Comparison of ENCODE assay signal across 10 mouse cellular contexts in genomic region chr13:45637324-45637723, GRCm38 (mm10).
DNase-seq lines count a peak whose midpoint lies in the region; ATAC-seq and TF ChIP-seq lines count a peak whose summit lies in the region.
"Had no signal": no experiment of that assay in that cellular context is flagged by ENCODE, and none has a peak within 500 bp of the region (broad histone marks: within the 10 kb centered on the region; RNA-seq: fewer than 3 reads in every experiment).

No protein-coding gene starts in this region.

- no peak overlapping the region for H3K4me2 ChIP-seq in midbrain, embryonic 11.5 days
- H3K4me2 ChIP-seq in midbrain, embryonic 13.5 days (replicated peaks), result no peak overlapping the region
- H3K4me2 ChIP-seq: heart, embryonic 15.5 days had no signal

- TF ChIP-seq CTCF in bone marrow, adult 2 months (IDR thresholded peaks at IDR 0.05; ENCODE audit: control insufficient read depth, insufficient read depth, low read length), result peak; percentile 44

- H3K4me1 ChIP-seq in midbrain, embryonic 11.5 days (ENCODE audit: control insufficient read depth, insufficient read depth, low read length), result no peaks in the 10 kb centered on the region
- no peaks in the 10 kb centered on the region for H3K4me1 ChIP-seq in midbrain, embryonic 13.5 days (replicated peaks)
- H3K4me1 ChIP-seq in bone marrow, adult 2 months (ENCODE audit: control insufficient read depth, insufficient read depth, low read length), result peaks cover 2% of the 10 kb centered on the region; the same call in 1 of the 2 replicates

- DNase-seq in cerebellum, postnatal 14 days, result peak; percentile 41 to 45
- no peak for DNase-seq in cerebellum, adult 9-10 months
- peak; percentile 89 for DNase-seq in midbrain, embryonic 11.5 days (ENCODE audit: low spot score, missing footprints)
- peak; percentile 52 for DNase-seq in induced T-regulatory cell, adult 2 months (ENCODE audit: low read depth)
- DNase-seq in ovary, postnatal 36 days (ENCODE audit: low spot score), result peak; percentile 40

- H3K4me3 ChIP-seq in midbrain, embryonic 11.5 days (ENCODE audit: low read depth, low read length), result no peak overlapping the region
- no peak overlapping the region for H3K4me3 ChIP-seq in midbrain, embryonic 13.5 days (replicated peaks)
- no peak overlapping the region for H3K4me3 ChIP-seq in bone marrow, adult 2 months (replicated peaks; ENCODE audit: control insufficient read depth, low read depth, low read length)
- H3K4me3 ChIP-seq: heart, embryonic 15.5 days; myocyte had no signal

- no peak overlapping the region for H3K9ac ChIP-seq in midbrain, embryonic 11.5 days (ENCODE audit: low read length)
- H3K9ac ChIP-seq in midbrain, embryonic 13.5 days (replicated peaks), result no peak overlapping the region
- H3K9ac ChIP-seq: heart, embryonic 15.5 days had no signal

- H3K36me3 ChIP-seq in midbrain, embryonic 11.5 days (ENCODE audit: control insufficient read depth, insufficient read depth, low read length), result no peaks in the 10 kb centered on the region
- no peaks in the 10 kb centered on the region for H3K36me3 ChIP-seq in midbrain, embryonic 13.5 days
- H3K36me3 ChIP-seq: heart, embryonic 15.5 days had no signal

- H3K9me3 ChIP-seq in midbrain, embryonic 11.5 days (ENCODE audit: control insufficient read depth, low read length), result no peaks in the 10 kb centered on the region
- no peaks in the 10 kb centered on the region for H3K9me3 ChIP-seq in midbrain, embryonic 13.5 days
- H3K9me3 ChIP-seq: heart, embryonic 15.5 days had no signal

- ATAC-seq in midbrain, embryonic 11.5 days (ENCODE audit: low FRiP score), result no peak
- no peak for ATAC-seq in midbrain, embryonic 13.5 days
- ATAC-seq in megakaryocyte-erythroid progenitor cell, adult 5-6 weeks (replicated peaks; ENCODE audit: low FRiP score, low TSS enrichment, poor library complexity, severe bottlenecking), result no peak

- no peak overlapping the region for H3K27ac ChIP-seq in midbrain, embryonic 11.5 days (ENCODE audit: low read depth, low read length)
- no peak overlapping the region for H3K27ac ChIP-seq in midbrain, embryonic 13.5 days
- no peak overlapping the region for H3K27ac ChIP-seq in bone marrow, adult 2 months (ENCODE audit: control insufficient read depth, insufficient read depth, low read depth, low read length, poor library complexity)

- TF ChIP-seq POLR2A in bone marrow, adult 2 months (IDR thresholded peaks at IDR 0.05; ENCODE audit: borderline replicate concordance, control insufficient read depth, low read depth, low read length), result no peak

- H3K27me3 ChIP-seq in midbrain, embryonic 11.5 days (ENCODE audit: control insufficient read depth, insufficient read depth, low read length), result no peaks in the 10 kb centered on the region
- no peaks in the 10 kb centered on the region for H3K27me3 ChIP-seq in midbrain, embryonic 13.5 days
- H3K27me3 ChIP-seq: heart, embryonic 15.5 days had no signal

- 56% methylated on average over 8 of the region's 8 CpGs for WGBS in midbrain, embryonic 11.5 days
- 61% methylated on average over 8 of the region's 8 CpGs for WGBS in midbrain, embryonic 13.5 days
- 62% methylated on average over 8 of the region's 8 CpGs for WGBS in bone marrow, adult 2 months
